9 mouse cellular contexts compared by ENCODE assay signal in genomic region chr17:35666851-35667256, GRCm38 (mm10). TPM values are rescaled to one million over a fixed set of nuclear protein-coding genes. Genes with fewer than 3 reads are reported as not detected.
DNase-seq lines count a peak whose midpoint lies in the region; ATAC-seq lines count a peak whose summit lies in the region.
"Had no signal": no experiment of that assay in that cellular context is flagged by ENCODE, and none has a peak within 500 bp of the region (broad histone marks: within the 10 kb centered on the region; RNA-seq: fewer than 3 reads in every experiment).

No protein-coding gene starts in this region.

- no peaks in the 10 kb centered on the region for H3K9me3 ChIP-seq in neural tube, embryonic 11.5 days (ENCODE audit: control insufficient read depth, low read length)
- no peaks in the 10 kb centered on the region for H3K9me3 ChIP-seq in forebrain, embryonic 13.5 days (replicated peaks)
- no peaks in the 10 kb centered on the region for H3K9me3 ChIP-seq in midbrain, embryonic 15.5 days

- peak overlapping the region; percentile 72 for H3K4me3 ChIP-seq in neural tube, embryonic 11.5 days (ENCODE audit: low read depth, low read length)
- peak overlapping the region; percentile 55 for H3K4me3 ChIP-seq in forebrain, embryonic 13.5 days
- H3K4me3 ChIP-seq in midbrain, embryonic 15.5 days: peak overlapping the region; percentile 67

- peak overlapping the region; percentile 77 for H3K4me2 ChIP-seq in neural tube, embryonic 11.5 days (ENCODE audit: low read depth)
- H3K4me2 ChIP-seq in forebrain, embryonic 13.5 days: peak overlapping the region; percentile 96
- peak overlapping the region; percentile 85 for H3K4me2 ChIP-seq in midbrain, embryonic 15.5 days

- no peaks in the 10 kb centered on the region for H3K27me3 ChIP-seq in neural tube, embryonic 11.5 days (ENCODE audit: control insufficient read depth, insufficient read depth, low read length)
- H3K27me3 ChIP-seq in forebrain, embryonic 13.5 days: no peaks in the 10 kb centered on the region
- H3K27me3 ChIP-seq in midbrain, embryonic 15.5 days (replicated peaks): no peaks in the 10 kb centered on the region

- H3K9ac ChIP-seq in neural tube, embryonic 11.5 days (ENCODE audit: low read length): peak overlapping the region; percentile 84
- peak overlapping the region; percentile 86 for H3K9ac ChIP-seq in forebrain, embryonic 13.5 days
- peak overlapping the region; percentile 90 for H3K9ac ChIP-seq in midbrain, embryonic 15.5 days

- H3K36me3 ChIP-seq in neural tube, embryonic 11.5 days (ENCODE audit: control insufficient read depth, insufficient read depth, low read length): no peaks in the 10 kb centered on the region
- peaks cover 46% of the 10 kb centered on the region for H3K36me3 ChIP-seq in forebrain, embryonic 13.5 days (ENCODE audit: poor library complexity, severe bottlenecking)
- H3K36me3 ChIP-seq in midbrain, embryonic 15.5 days (replicated peaks): 0 out of 2 replicates have a peak, but pooled peaks cover 5% of the 10 kb centered on the region

- DNase-seq in adrenal gland, postnatal 10 days: peak; percentile 43
- no peak for DNase-seq in adrenal gland, postnatal 4 days (ENCODE audit: low spot score in 2 of 2)
- peak; percentile 70 for DNase-seq in neural tube, embryonic 11.5 days (ENCODE audit: low spot score)
- no peak for DNase-seq in neural tube, embryonic 10.5 days (ENCODE audit: extremely low spot score, low spot score)
- DNase-seq in kidney, postnatal 14 days: peak; percentile 43
- no peak for DNase-seq in spleen, adult 12 weeks (ENCODE audit: low spot score)

- 5% methylated on average over 13 of the region's 13 CpGs for WGBS in neural tube, embryonic 11.5 days
- WGBS in forebrain, embryonic 13.5 days: 5% methylated on average over 13 of the region's 13 CpGs
- WGBS in midbrain, embryonic 15.5 days: 5% methylated on average over 13 of the region's 13 CpGs

- H3K4me1 ChIP-seq in neural tube, embryonic 11.5 days (ENCODE audit: control insufficient read depth, insufficient read depth, low read length): peaks cover 11% of the 10 kb centered on the region
- H3K4me1 ChIP-seq in forebrain, embryonic 13.5 days: peaks cover 20% of the 10 kb centered on the region
- H3K4me1 ChIP-seq in midbrain, embryonic 15.5 days: peaks cover 14% of the 10 kb centered on the region

- H3K27ac ChIP-seq in neural tube, embryonic 11.5 days (ENCODE audit: low read depth, low read length): peak overlapping the region; percentile 78
- H3K27ac ChIP-seq in forebrain, embryonic 13.5 days: peak overlapping the region; percentile 46
- H3K27ac ChIP-seq in midbrain, embryonic 15.5 days: peak overlapping the region; percentile 85

- ATAC-seq in neural tube, embryonic 11.5 days (ENCODE audit: insufficient read depth, low FRiP score, low TSS enrichment): no peak; the same call in 1 of the 2 replicates
- peak; percentile 59 for ATAC-seq in forebrain, embryonic 13.5 days
- ATAC-seq in midbrain, embryonic 15.5 days (replicated peaks): peak; percentile 67

RNA-seq across cellular contexts. Expression of gene Vars2, which starts 0.5 kb away (rescaled TPM):
- total RNA-seq in adrenal gland, postnatal 10 days (2021): 10 to 100 TPM; 49.2 to 66.4 TPM
- total RNA-seq in adrenal gland, postnatal 4 days (2021): 10 to 100 TPM; 57.7 to 61.0 TPM
- polyA plus RNA-seq in neural tube, embryonic 11.5 days (2014; fragmentation: Nextera tagmentation; extraction: Ambion mirVana): 13.1 and 15.0 TPM in 2 replicates
- polyA plus RNA-seq in forebrain, embryonic 13.5 days (2015; fragmentation: Nextera tagmentation; extraction: Ambion mirVana): 12.7 and 17.0 TPM in 2 replicates
- 16.3 and 16.5 TPM in 2 replicates for polyA plus RNA-seq in midbrain, embryonic 15.5 days (2015; fragmentation: Nextera tagmentation; extraction: Ambion mirVana)

RNA-seq across cellular contexts. Expression of gene Gtf2h4, which starts 6.7 kb away (rescaled TPM):
- total RNA-seq in adrenal gland, postnatal 10 days (2021): 10 to 100 TPM; 27.6 to 32.2 TPM
- total RNA-seq in adrenal gland, postnatal 4 days (2021): 10 to 100 TPM; 30.1 to 31.4 TPM
- 42.9 and 46.1 TPM in 2 replicates for polyA plus RNA-seq in neural tube, embryonic 11.5 days (2014; fragmentation: Nextera tagmentation; extraction: Ambion mirVana)
- 36.3 and 42.6 TPM in 2 replicates for polyA plus RNA-seq in forebrain, embryonic 13.5 days (2015; fragmentation: Nextera tagmentation; extraction: Ambion mirVana)
- polyA plus RNA-seq in midbrain, embryonic 15.5 days (2015; fragmentation: Nextera tagmentation; extraction: Ambion mirVana): 27.6 and 29.5 TPM in 2 replicates

RNA-seq across cellular contexts. Expression of gene Mucl3, which starts 23.4 kb away (rescaled TPM):
- not detected for total RNA-seq in adrenal gland, postnatal 10 days (2021)
- under 1 TPM in 1 of 2 experiments, not detected in 1; 0.11 TPM for total RNA-seq in adrenal gland, postnatal 4 days (2021)
- polyA plus RNA-seq in neural tube, embryonic 11.5 days (2014; fragmentation: Nextera tagmentation; extraction: Ambion mirVana): 0.09 TPM in 1 of 2 replicates, not detected in the other
- polyA plus RNA-seq in forebrain, embryonic 13.5 days (2015; fragmentation: Nextera tagmentation; extraction: Ambion mirVana): 0.06 TPM in 1 of 2 replicates, not detected in the other
- not detected in 2 replicates for polyA plus RNA-seq in midbrain, embryonic 15.5 days (2015; fragmentation: Nextera tagmentation; extraction: Ambion mirVana)
- total RNA-seq: layer of hippocampus, postnatal 25 days had no signal

RNA-seq across cellular contexts. Expression of gene Ddr1, which starts 37.6 kb away (rescaled TPM):
- total RNA-seq in adrenal gland, postnatal 10 days (2021): 10 to 100 TPM; 33.7 to 39.6 TPM
- total RNA-seq in adrenal gland, postnatal 4 days (2021): 10 to 100 TPM; 55.9 to 65.9 TPM
- polyA plus RNA-seq in neural tube, embryonic 11.5 days (2014; fragmentation: Nextera tagmentation; extraction: Ambion mirVana): 95.8 and 98.1 TPM in 2 replicates
- 153 and 169 TPM in 2 replicates for polyA plus RNA-seq in forebrain, embryonic 13.5 days (2015; fragmentation: Nextera tagmentation; extraction: Ambion mirVana)
- polyA plus RNA-seq in midbrain, embryonic 15.5 days (2015; fragmentation: Nextera tagmentation; extraction: Ambion mirVana): 107 and 118 TPM in 2 replicates

RNA-seq across cellular contexts. Expression of gene Gm9573, which starts 40.4 kb away (rescaled TPM):
- not detected for total RNA-seq in adrenal gland, postnatal 10 days (2021)
- not detected for total RNA-seq in adrenal gland, postnatal 4 days (2021)
- not detected in 2 replicates for polyA plus RNA-seq in neural tube, embryonic 11.5 days (2014; fragmentation: Nextera tagmentation; extraction: Ambion mirVana)
- not detected in 2 replicates for polyA plus RNA-seq in forebrain, embryonic 13.5 days (2015; fragmentation: Nextera tagmentation; extraction: Ambion mirVana)
- polyA plus RNA-seq in midbrain, embryonic 15.5 days (2015; fragmentation: Nextera tagmentation; extraction: Ambion mirVana): not detected in 2 replicates
- total RNA-seq: layer of hippocampus, postnatal 25 days had no signal

Comparison
In these comparisons a context has a peak if more than half of its experiments do, and no peak if none do; other contexts are left out.
1. DNase-seq: peak in adrenal gland, postnatal 10 days (single experiment), neural tube, embryonic 11.5 days (single experiment) and kidney, postnatal 14 days (single experiment); none in adrenal gland, postnatal 4 days (0 of 2), neural tube, embryonic 10.5 days (single experiment) and spleen, adult 12 weeks (single experiment).
2. Peak in every context shown above with its lines, with median percentiles within 50 percentile points of each other: H3K27ac ChIP-seq, H3K4me2 ChIP-seq, H3K4me3 ChIP-seq and H3K9ac ChIP-seq.